Mouse (Mus musculus): ENCODE measurements around the gene Rsl1. TPM values are rescaled to one million over a fixed set of nuclear protein-coding genes. Genes with fewer than 3 reads are reported as not detected.

Rsl1 gene
- polyA plus RNA-seq, 1 experiment from 2014 or later = 3.6 TPM

DNA sequence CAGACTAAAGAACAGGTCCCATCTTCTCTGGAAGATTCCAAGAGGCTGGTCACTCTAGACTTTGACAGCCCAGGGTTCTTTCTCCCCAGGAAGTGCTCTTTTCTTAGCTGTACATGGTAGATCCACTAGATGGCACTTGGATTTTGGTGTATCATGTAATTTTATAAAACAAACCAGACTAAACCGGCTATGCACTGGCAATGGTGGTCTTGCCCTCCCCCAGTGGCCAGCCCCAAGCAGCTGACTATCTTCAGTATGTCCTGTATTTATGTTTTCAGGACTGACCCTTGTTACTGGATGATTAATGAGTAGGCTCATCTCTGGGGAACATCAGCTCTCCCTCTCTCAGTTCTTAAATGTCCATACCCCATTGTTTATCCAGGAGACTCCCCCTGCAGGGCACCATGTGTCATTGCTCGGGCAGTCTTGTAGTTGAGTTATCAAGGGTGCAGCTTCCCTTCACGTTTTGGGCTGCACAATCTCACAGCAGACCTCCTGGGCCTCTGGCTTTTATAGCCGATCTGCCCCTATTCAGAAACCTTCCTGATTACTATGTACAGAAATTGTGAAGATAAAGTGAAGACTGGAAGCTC lies 41.1 kb downstream of the Rsl1 start:
- H3K4me1 ChIP-seq (ENCODE audit: control insufficient read depth, insufficient read depth, low read length) = no peaks in the 10 kb centered on the region
- no peak overlapping the region for H3K4me3 ChIP-seq (ENCODE audit: low read depth, low read length)
- H3K9ac ChIP-seq (ENCODE audit: low read depth, low read length) = no peak overlapping the region
- no peaks in the 10 kb centered on the region for H3K36me3 ChIP-seq (ENCODE audit: control insufficient read depth, insufficient read depth, low read length)
- no peak for ATAC-seq (replicated peaks; ENCODE audit: insufficient number of reproducible peaks, low FRiP score, low TSS enrichment)
- no peaks in the 10 kb centered on the region for H3K9me3 ChIP-seq (replicated peaks; ENCODE audit: control insufficient read depth, low read length)
- H3K4me2 ChIP-seq = no peak overlapping the region
- 56% methylated on average over 4 of the region's 4 CpGs for WGBS (ENCODE audit: insufficient replicate concordance)
- no peaks in the 10 kb centered on the region for H3K27me3 ChIP-seq (ENCODE audit: control insufficient read depth, insufficient read depth, low read length)
- H3K27ac ChIP-seq (ENCODE audit: low read depth, low read length) = no peak overlapping the region

Other genes with a start within 250 kb of the Rsl1 start
- gene Zfp712, start 112.0 kb upstream of the Rsl1 start, polyA plus RNA-seq (2014; fragmentation: Nextera tagmentation; extraction: Ambion mirVana) = 2.2 and 2.5 TPM in 2 replicates
- 4.2 and 4.5 TPM in 2 replicates for gene Zfp708, start 75.2 kb upstream of the Rsl1 start, polyA plus RNA-seq (2014; fragmentation: Nextera tagmentation; extraction: Ambion mirVana)
- 1.1 and 2.2 TPM in 2 replicates for gene Gm28557, start 64.6 kb upstream of the Rsl1 start, polyA plus RNA-seq (2014; fragmentation: Nextera tagmentation; extraction: Ambion mirVana)
- gene Rslcan18, start 56.9 kb upstream of the Rsl1 start, polyA plus RNA-seq (2014; fragmentation: Nextera tagmentation; extraction: Ambion mirVana) = 0.37 and 0.87 TPM in 2 replicates
- gene Zfp759, start 51.5 kb upstream of the Rsl1 start, polyA plus RNA-seq (2014; fragmentation: Nextera tagmentation; extraction: Ambion mirVana) = 1.7 and 1.8 TPM in 2 replicates
- gene Zfp455, start 21.3 kb downstream of the Rsl1 start, polyA plus RNA-seq (2014; fragmentation: Nextera tagmentation; extraction: Ambion mirVana) = 0.73 and 1.6 TPM in 2 replicates
- gene Zfp458, start 105.3 kb downstream of the Rsl1 start, polyA plus RNA-seq (2014; fragmentation: Nextera tagmentation; extraction: Ambion mirVana) = 1.3 and 1.9 TPM in 2 replicates
- 0.46 TPM in 1 of 2 replicates, not detected in the other for gene Zfp457, start 133.3 kb downstream of the Rsl1 start, polyA plus RNA-seq (2014; fragmentation: Nextera tagmentation; extraction: Ambion mirVana)
- 1.7 and 2.1 TPM in 2 replicates for gene Zfp595, start 159.4 kb downstream of the Rsl1 start, polyA plus RNA-seq (2014; fragmentation: Nextera tagmentation; extraction: Ambion mirVana)
- 0.31 and 1.1 TPM in 2 replicates for gene Gm28044, start 187.4 kb downstream of the Rsl1 start, polyA plus RNA-seq (2014; fragmentation: Nextera tagmentation; extraction: Ambion mirVana)
- gene Zfp953, start 187.4 kb downstream of the Rsl1 start, polyA plus RNA-seq (2014; fragmentation: Nextera tagmentation; extraction: Ambion mirVana) = 1.1 and 1.3 TPM in 2 replicates
- 0.35 and 0.49 TPM in 2 replicates for gene Gm28041, start 202.6 kb downstream of the Rsl1 start, polyA plus RNA-seq (2014; fragmentation: Nextera tagmentation; extraction: Ambion mirVana)
- 1.2 TPM in 2 replicates for gene Zfp456, start 202.6 kb downstream of the Rsl1 start, polyA plus RNA-seq (2014; fragmentation: Nextera tagmentation; extraction: Ambion mirVana)
- gene Zfp429, start 226.6 kb downstream of the Rsl1 start, polyA plus RNA-seq (2014; fragmentation: Nextera tagmentation; extraction: Ambion mirVana) = 2.9 and 3.1 TPM in 2 replicates
- gene Zfp459, start 248.2 kb downstream of the Rsl1 start, polyA plus RNA-seq (2014; fragmentation: Nextera tagmentation; extraction: Ambion mirVana) = 0.31 TPM in 1 of 2 replicates, not detected in the other

All from heart, embryonic 11.5 days (tissue).